In the genomic region with DNA sequence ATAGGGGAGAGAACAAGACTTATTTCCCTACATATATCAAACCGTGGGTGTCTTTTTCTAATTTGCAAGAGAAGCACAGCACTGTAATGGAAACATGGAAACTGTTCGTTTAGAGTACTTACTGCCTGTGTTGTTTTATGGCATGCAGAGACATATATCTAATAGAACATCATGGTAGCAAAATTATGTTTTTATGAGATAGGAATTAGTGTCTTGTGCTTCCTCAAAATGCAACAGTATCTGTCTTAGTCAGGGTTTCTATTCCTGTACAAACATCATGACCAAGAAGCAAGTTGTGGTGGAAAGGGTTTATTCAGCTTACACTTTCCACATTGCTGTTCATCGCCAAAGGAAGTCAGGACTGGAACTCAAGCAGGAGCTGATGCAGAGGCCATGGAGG, we compare ENCODE assay signal across 1 mouse cellular context.
TF ChIP-seq lines count a peak whose summit lies in the region.

No protein-coding gene starts in this region.

TF ChIP-seq in MEL, 35 proteins besides CTCF, POLR2A, EP300 and RAD21 (continued from another document):
- TF ChIP-seq CHD2 (IDR thresholded peaks at IDR 0.05; ENCODE audit: low read length) (no peak), GABPA (IDR thresholded peaks at IDR 0.05; ENCODE audit: low read depth, low read length) (no peak), MEF2A (IDR thresholded peaks at IDR 0.05; ENCODE audit: extremely low read depth, insufficient replicate concordance, low read depth, low read length, poor library complexity, severe bottlenecking) (peak; percentile 68; the same call in 1 of the 2 replicates), SIN3A (IDR thresholded peaks at IDR 0.05; ENCODE audit: low read length) (peak; percentile 70; the same call in 1 of the 2 replicates), SMC3 (IDR thresholded peaks at IDR 0.05; ENCODE audit: low read depth, low read length) (no peak), MYB (IDR thresholded peaks at IDR 0.05; ENCODE audit: low read depth, low read length) (no peak), TCF12 (IDR thresholded peaks at IDR 0.05; ENCODE audit: low read depth, low read length) (peak; percentile 96), MYC (IDR thresholded peaks at IDR 0.05; ENCODE audit: low read depth, low read length) (peak; percentile 56; the same call in 1 of the 2 replicates), TBP (IDR thresholded peaks at IDR 0.05; ENCODE audit: low read depth, low read length) (peak; percentile 14), ZKSCAN1 (IDR thresholded peaks at IDR 0.05; ENCODE audit: low read depth, low read length) (no peak), GATA1 (IDR thresholded peaks at IDR 0.05; ENCODE audit: low read depth, low read length) (peak; percentile 95), TAL1 (IDR thresholded peaks at IDR 0.05; ENCODE audit: low read length) (peak; percentile 96), POLR2AphosphoS5 (IDR thresholded peaks at IDR 0.05; ENCODE audit: borderline replicate concordance, low read depth, low read length) (no peak), ZC3H11A (IDR thresholded peaks at IDR 0.05; ENCODE audit: low read depth, low read length) (no peak), MXI1 (IDR thresholded peaks at IDR 0.05; ENCODE audit: low read depth, low read length) (peak; percentile 32; the same call in 1 of the 2 replicates), RCOR1 (IDR thresholded peaks at IDR 0.05; ENCODE audit: low read depth, low read length) (peak; percentile 28; the same call in 1 of the 2 replicates), ZMIZ1 (IDR thresholded peaks at IDR 0.05; ENCODE audit: low read depth, low read length) (no peak), USF2 (IDR thresholded peaks at IDR 0.05; ENCODE audit: borderline replicate concordance in 1 of 2, insufficient read depth in 1 of 2, low read depth in 1 of 2, low read length in 2 of 2) (no peak), ETS1 (IDR thresholded peaks at IDR 0.05; ENCODE audit: low read depth, low read length) (peak; percentile 80)
